Mouse (Mus musculus) retina, postnatal 7 days (tissue): ENCODE results near the gene Fzd10.

ENCODE experiments used
- DNase-seq: peaks from one replicate; pipeline ENCODE4 v3.0.0-alpha.2; 2012; ENCODE audit warnings: low read depth, low spot score

Gene Fzd10

GRCm38 (mm10) chr5:128601036-128602019 is 684 bp downstream of the Fzd10 start:
- DNase-seq = no peak

GRCm38 (mm10) chr5:128603693-128604092 is 3.0 kb downstream of the Fzd10 start:
- DNase-seq = no peak

- DNase-seq = no peak
These were observed 6.0 kb downstream of the Fzd10 start for GRCm38 (mm10) chr5:128606596-128606995.

- no peak for DNase-seq
These were observed 8.4 kb downstream of the Fzd10 start for GRCm38 (mm10) chr5:128609091-128609490.

GRCm38 (mm10) chr5:128617621-128618020 is 17.0 kb downstream of the Fzd10 start:
- DNase-seq = no peak

GRCm38 (mm10) chr5:128619987-128620386 is 19.3 kb downstream of the Fzd10 start:
- DNase-seq = no peak

- no peak for DNase-seq
These were observed 19.8 kb downstream of the Fzd10 start for GRCm38 (mm10) chr5:128620408-128620807.

GRCm38 (mm10) chr5:128627763-128628162 is 27.1 kb downstream of the Fzd10 start:
- no peak for DNase-seq

- no peak for DNase-seq
These were observed 36.0 kb downstream of the Fzd10 start for GRCm38 (mm10) chr5:128636648-128637047.

- no peak for DNase-seq
These were observed 36.7 kb downstream of the Fzd10 start for GRCm38 (mm10) chr5:128637071-128638015.

GRCm38 (mm10) chr5:128638716-128639115 is 38.1 kb downstream of the Fzd10 start:
- DNase-seq = no peak

GRCm38 (mm10) chr5:128643065-128643464 is 42.4 kb downstream of the Fzd10 start:
- DNase-seq = no peak

- DNase-seq = no peak
These were observed 45.1 kb downstream of the Fzd10 start for GRCm38 (mm10) chr5:128645720-128646119.

- peak; percentile 27 for DNase-seq
These were observed 45.6 kb downstream of the Fzd10 start for GRCm38 (mm10) chr5:128646286-128646685.

GRCm38 (mm10) chr5:128647221-128647730 is 46.6 kb downstream of the Fzd10 start:
- no peak for DNase-seq

GRCm38 (mm10) chr5:128649336-128649897 is 48.8 kb downstream of the Fzd10 start:
- no peak for DNase-seq
